Mouse (Mus musculus): ENCODE data around the gene Cox19.

- TF ChIP-seq CTCF (IDR thresholded peaks at IDR 0.05; ENCODE audit: low read depth, low read length) (no peak), TAL1 (conservative IDR thresholded peaks at IDR 0.05; ENCODE audit: low read depth, low read length) (no peak), GATA1 (IDR thresholded peaks at IDR 0.05; ENCODE audit: borderline replicate concordance, low read length) (no peak), POLR2AphosphoS5 (IDR thresholded peaks at IDR 0.05; ENCODE audit: insufficient replicate concordance, low read depth, low read length) (no peak), GATA2 (IDR thresholded peaks at IDR 0.05; ENCODE audit: borderline replicate concordance, low read depth, low read length) (no peak)
Observed at GRCm38 (mm10) chr5:139351628-139352027, 410 bp upstream of the Cox19 start.

Measured in G1E (cell line).